Mouse (Mus musculus) heart, embryonic 16.5 days (tissue): ENCODE results near the gene Usp53. TPM values are rescaled to one million over a fixed set of nuclear protein-coding genes. Genes with fewer than 3 reads are reported as not detected.
"Not testable (repeated sequence)": the region's sequence is repeated elsewhere in the genome, so short reads cannot be mapped to it uniquely, and the experiment has no call there.

Source experiments
- ATAC-seq: fragments of 200-750 bp; cut with Nextera tagmentation; replicated peaks from 2 replicates; pipeline ENCODE4 v1.8.0; 2017; ENCODE audit warnings: moderate number of reproducible peaks; ENCODE audit not compliant: insufficient read depth, low FRiP score; ENCODE audit errors: extremely low read depth
- H3K27ac ChIP-seq: fragments of 300-500 bp; sonication (generic); 2 replicates; pipeline ENCODE4 v1.5.1; 2014; ENCODE audit warnings: mild to moderate bottlenecking, low read length, control low read depth, moderate library complexity
- H3K27me3 ChIP-seq: fragments of 300-500 bp; sonication (generic); 2 replicates; pipeline ENCODE4 v1.6.1; 2014; ENCODE audit warnings: low read length, mixed read lengths; ENCODE audit not compliant: control insufficient read depth, insufficient read depth
- H3K36me3 ChIP-seq: fragments of 300-500 bp; sonication (generic); 2 replicates; pipeline ENCODE4 v1.6.1; 2014; ENCODE audit not compliant: control insufficient read depth, insufficient read depth
- H3K4me1 ChIP-seq: fragments of 300-500 bp; sonication (generic); 2 replicates; pipeline ENCODE4 v1.6.1; 2014; ENCODE audit warnings: low read length, mixed read lengths; ENCODE audit not compliant: control insufficient read depth, insufficient read depth
- H3K4me2 ChIP-seq: fragments of 300-500 bp; sonication (generic); 2 replicates; pipeline ENCODE4 v1.6.1; 2014; ENCODE audit warnings: low read depth, mild to moderate bottlenecking, control low read depth, low read length
- H3K4me3 ChIP-seq: fragments of 300-500 bp; sonication (generic); 2 replicates; pipeline ENCODE4 v1.5.1; 2014; ENCODE audit warnings: mild to moderate bottlenecking, control low read depth, low read length
- H3K9ac ChIP-seq: fragments of 300-500 bp; sonication (generic); 2 replicates; pipeline ENCODE4 v1.6.1; 2014; ENCODE audit warnings: low read length, control low read depth
- H3K9me3 ChIP-seq: fragments of 300-500 bp; sonication (generic); replicated peaks from 2 replicates; pipeline ENCODE4 v1.6.1; 2016; ENCODE audit warnings: low read length; ENCODE audit not compliant: control insufficient read depth
- WGBS: fragments of 180-500 bp; shearing (Covaris S2); extraction: QIAGEN DNeasy Blood & Tissue Kit; methylation state at CpG from one replicate; pipeline ENCODE4 v1.1.7; 2014; 5-methylcytosine and 5-hydroxymethylcytosine counted together
- polyA plus RNA-seq: library from polyadenylated mRNA; unstranded; fragments of >200 nt; fragmentation: Nextera tagmentation; extraction: Ambion mirVana; gene quantifications from 2 replicates; pipeline ENCODE4 v1.2.1, GENCODE M21; 2015

The Usp53 gene
- polyA plus RNA-seq, 1 experiment from 2014 or later, result 5.4 TPM

- Histone ChIP-seq H3K27ac (no peak overlapping the region), H3K9me3 (no peaks in the 10 kb centered on the region), H3K4me3 (no peak overlapping the region), H3K36me3 (no peaks in the 10 kb centered on the region), H3K9ac (no peak overlapping the region), H3K4me1 (peaks cover 4% of the 10 kb centered on the region), H3K4me2 (no peak overlapping the region), H3K27me3 (no peaks in the 10 kb centered on the region)
- WGBS, result 74% methylated on average over 3 of the region's 3 CpGs
- no peak for ATAC-seq
Observed at GRCm38 (mm10) chr3:122974833-122975232, 9.5 kb downstream of the Usp53 start.

- H3K4me3 ChIP-seq, result no peak overlapping the region
- no peak overlapping the region for H3K4me2 ChIP-seq
- H3K27ac ChIP-seq, result no peak overlapping the region
- H3K9me3 ChIP-seq, result no peaks in the 10 kb centered on the region
- H3K27me3 ChIP-seq, result no peaks in the 10 kb centered on the region
- ATAC-seq, result no peak
- H3K4me1 ChIP-seq, result peaks cover 4% of the 10 kb centered on the region
- peaks cover 6% of the 10 kb centered on the region; the same call in 1 of the 2 replicates for H3K36me3 ChIP-seq
- 75% methylated on average over 3 of the region's 3 CpGs for WGBS
- H3K9ac ChIP-seq, result no peak overlapping the region
Observed at GRCm38 (mm10) chr3:122972126-122972822, 12.0 kb downstream of the Usp53 start.

- no peaks in the 10 kb centered on the region; the same call in 1 of the 2 replicates for H3K4me1 ChIP-seq
- no peaks in the 10 kb centered on the region for H3K9me3 ChIP-seq
- no peak overlapping the region for H3K4me3 ChIP-seq
- H3K27me3 ChIP-seq, result no peaks in the 10 kb centered on the region
- 88% methylated on average over 9 of the region's 9 CpGs for WGBS
- no peak overlapping the region for H3K4me2 ChIP-seq
- peaks cover 6% of the 10 kb centered on the region; the same call in 1 of the 2 replicates for H3K36me3 ChIP-seq
- H3K9ac ChIP-seq, result no peak overlapping the region
- H3K27ac ChIP-seq, result no peak overlapping the region
- no peak for ATAC-seq
Observed at GRCm38 (mm10) chr3:122968391-122968790, 15.9 kb downstream of the Usp53 start.

- Histone ChIP-seq H3K27ac (no peak overlapping the region), H3K4me3 (no peak overlapping the region), H3K4me2 (no peak overlapping the region), H3K4me1 (no peaks in the 10 kb centered on the region), H3K9me3 (peaks cover 3% of the 10 kb centered on the region; the same call in 1 of the 2 replicates), H3K36me3 (peaks cover 13% of the 10 kb centered on the region), H3K9ac (no peak overlapping the region), H3K27me3 (no peaks in the 10 kb centered on the region)
- ATAC-seq, result no peak
- 77% methylated on average over 5 of the region's 5 CpGs for WGBS
Observed at GRCm38 (mm10) chr3:122964301-122964700, 20.0 kb downstream of the Usp53 start.

- Histone ChIP-seq H3K27me3 (no peaks in the 10 kb centered on the region), H3K4me3 (no peak overlapping the region), H3K4me2 (no peak overlapping the region), H3K27ac (no peak overlapping the region), H3K36me3 (peaks cover 18% of the 10 kb centered on the region), H3K4me1 (no peaks in the 10 kb centered on the region), H3K9ac (no peak overlapping the region), H3K9me3 (no peaks in the 10 kb centered on the region)
- WGBS, result 74% methylated on average over 2 of the region's 2 CpGs
- no peak for ATAC-seq
Observed at GRCm38 (mm10) chr3:122950129-122950528, 34.2 kb downstream of the Usp53 start.

GRCm38 (mm10) chr3:122943387-122943890 lies 40.9 kb downstream of the Usp53 start:
- Histone ChIP-seq H3K27ac (no peak overlapping the region), H3K4me2 (no peak overlapping the region), H3K4me3 (no peak overlapping the region), H3K4me1 (peaks cover 8% of the 10 kb centered on the region), H3K27me3 (no peaks in the 10 kb centered on the region), H3K36me3 (peaks cover 3% of the 10 kb centered on the region; the same call in 1 of the 2 replicates), H3K9ac (no peak overlapping the region), H3K9me3 (no peaks in the 10 kb centered on the region)
- ATAC-seq, result no peak
- 73% methylated on average over 6 of the region's 6 CpGs for WGBS

GRCm38 (mm10) chr3:122939215-122939614 lies 45.1 kb downstream of the Usp53 start:
- Histone ChIP-seq H3K4me3 (no peak overlapping the region), H3K9ac (no peak overlapping the region), H3K4me1 (peaks cover 11% of the 10 kb centered on the region), H3K27me3 (no peaks in the 10 kb centered on the region), H3K9me3 (no peaks in the 10 kb centered on the region), H3K36me3 (peaks cover 2% of the 10 kb centered on the region; the same call in 1 of the 2 replicates), H3K4me2 (no peak overlapping the region), H3K27ac (no peak overlapping the region)
- no peak for ATAC-seq
- 45% methylated on average over 2 of the region's 2 CpGs for WGBS

- not testable (repeated sequence) for H3K36me3 ChIP-seq, H3K9me3 ChIP-seq, H3K27me3 ChIP-seq, H3K4me3 ChIP-seq, H3K4me1 ChIP-seq, H3K4me2 ChIP-seq, H3K9ac ChIP-seq, ATAC-seq, H3K27ac ChIP-seq
- 81% methylated on average over 13 of the region's 13 CpGs for WGBS
Observed at GRCm38 (mm10) chr3:122937176-122937575, 47.1 kb downstream of the Usp53 start.

GRCm38 (mm10) chr3:122932466-122932865 lies 51.8 kb downstream of the Usp53 start:
- no peak for ATAC-seq

More at GRCm38 (mm10) chr3:122932466-122932865, 51.8 kb downstream of the Usp53 start:
- Histone ChIP-seq H3K27me3 (no peaks in the 10 kb centered on the region), H3K4me2 (no peak overlapping the region), H3K9me3 (no peaks in the 10 kb centered on the region), H3K27ac (no peak overlapping the region), H3K4me3 (no peak overlapping the region), H3K4me1 (no peaks in the 10 kb centered on the region), H3K9ac (no peak overlapping the region), H3K36me3 (peaks cover 5% of the 10 kb centered on the region; the same call in 1 of the 2 replicates)
- 89% methylated on average over 1 of the region's 1 CpGs for WGBS
